Mouse (Mus musculus) MEL (cell line): ENCODE data around the gene Pakap. TPM values are rescaled to one million over a fixed set of nuclear protein-coding genes. Genes with fewer than 3 reads are reported as not detected.

Experiments
- DNase-seq: peaks from one replicate; pipeline ENCODE4 v3.0.0; 2011; ENCODE audit warnings: low read depth, low spot score
- H3K27ac ChIP-seq: 2 replicates; pipeline ENCODE4 v1.5.1; 2012; ENCODE audit warnings: low read depth, mild to moderate bottlenecking, control low read depth, low read length, moderate library complexity; ENCODE audit not compliant: control insufficient read depth
- H3K27me3 ChIP-seq, 2 experiments: fragments of 150-350 bp in 1 of 2; sonication (generic) in 1 of 2; 2 replicates each; pipeline ENCODE4 v1.6.1; 2012; ENCODE audit warnings: low read length in 2 of 2, mild to moderate bottlenecking in 2 of 2, improper control_type of control experiment in 1 of 2, moderate library complexity in 1 of 2; ENCODE audit not compliant: insufficient read depth in 2 of 2, control insufficient read depth in 1 of 2
- H3K36me3 ChIP-seq, 2 experiments: 2 replicates each; pipeline ENCODE4 v1.6.1; 2012 to 2014; ENCODE audit warnings: low read length in 2 of 2, improper control_type of control experiment in 1 of 2, inconsistent platforms in 1 of 2, mild to moderate bottlenecking in 1 of 2; ENCODE audit not compliant: insufficient read depth in 2 of 2, control insufficient read depth in 1 of 2
- H3K4me1 ChIP-seq, 2 experiments: fragments of 150-350 bp in 1 of 2; sonication (generic) in 1 of 2; 2 replicates each; pipeline ENCODE4 v1.6.1; 2012; ENCODE audit warnings: low read length in 2 of 2, improper control_type of control experiment in 1 of 2, mild to moderate bottlenecking in 1 of 2; ENCODE audit not compliant: insufficient read depth in 2 of 2, control insufficient read depth in 1 of 2
- H3K4me3 ChIP-seq, 2 experiments: fragments of 150-350 bp in 1 of 2; sonication (generic) in 1 of 2; 2 replicates each; pipeline ENCODE4 v1.5.1; 2012; ENCODE audit warnings: low read depth in 2 of 2, low read length in 2 of 2, mild to moderate bottlenecking in 2 of 2, moderate library complexity in 2 of 2, control low read depth in 1 of 2, improper control_type of control experiment in 1 of 2; ENCODE audit not compliant: control insufficient read depth in 1 of 2, insufficient read depth in 1 of 2
- H3K79me2 ChIP-seq: 2 replicates; pipeline ENCODE4 v1.6.1; 2012; ENCODE audit warnings: mild to moderate bottlenecking, low read length, moderate library complexity; ENCODE audit not compliant: control insufficient read depth, poor library complexity, insufficient read depth
- H3K9ac ChIP-seq: 2 replicates; pipeline ENCODE4 v1.6.1; 2012; ENCODE audit warnings: low read depth, mild to moderate bottlenecking, control low read depth, low read length, moderate library complexity; ENCODE audit not compliant: control insufficient read depth, poor library complexity, severe bottlenecking
- H3K9me3 ChIP-seq: fragments of 150-350 bp; sonication (generic); replicated peaks from 2 replicates; pipeline ENCODE4 v1.6.1; 2012; ENCODE audit warnings: mild to moderate bottlenecking, low read length, improper control_type of control experiment, moderate library complexity; ENCODE audit not compliant: insufficient read depth
- CHD1 ChIP-seq: IDR thresholded peaks from 2 replicates; pipeline ENCODE4 v1.6.1; 2012; ENCODE audit warnings: low read depth, mild to moderate bottlenecking, inconsistent platforms, low read length, improper control_type of control experiment
- CTCF ChIP-seq, 3 experiments: IDR thresholded peaks in 2 of 3; conservative IDR thresholded peaks in 1 of 3; 2 replicates each; pipeline ENCODE4 v1.5.1; 2011 to 2012; ENCODE audit warnings: low read length in 3 of 3, low read depth in 2 of 3, mild to moderate bottlenecking in 2 of 3, improper control_type of control experiment in 1 of 3, inconsistent platforms in 1 of 3, mixed read lengths in 1 of 3, moderate library complexity in 1 of 3; ENCODE audit not compliant: control insufficient read depth in 1 of 3, insufficient read depth in 1 of 3, poor library complexity in 1 of 3, severe bottlenecking in 1 of 3
- ETS1 ChIP-seq: IDR thresholded peaks from 2 replicates; pipeline ENCODE4 v1.6.1; 2012; ENCODE audit warnings: low read depth, mild to moderate bottlenecking, inconsistent platforms, low read length, improper control_type of control experiment, moderate library complexity
- HCFC1 ChIP-seq: IDR thresholded peaks from 2 replicates; pipeline ENCODE4 v1.6.1; 2012; ENCODE audit warnings: low read depth, mild to moderate bottlenecking, inconsistent platforms, low read length, improper control_type of control experiment, moderate library complexity
- JUND ChIP-seq: IDR thresholded peaks from 2 replicates; pipeline ENCODE4 v1.6.1; 2011; ENCODE audit warnings: low read depth, mild to moderate bottlenecking, improper control_type of control experiment, low read length
- MAFK ChIP-seq: IDR thresholded peaks from 2 replicates; pipeline ENCODE4 v1.6.1; 2011; ENCODE audit warnings: low read depth, mild to moderate bottlenecking, low read length, improper control_type of control experiment, borderline replicate concordance
- MAX ChIP-seq: IDR thresholded peaks from 2 replicates; pipeline ENCODE4 v1.6.1; 2011; ENCODE audit warnings: low read length, improper control_type of control experiment
- MEF2A ChIP-seq: IDR thresholded peaks from 2 replicates; pipeline ENCODE4 v1.6.1; 2014; ENCODE audit warnings: low read depth, mild to moderate bottlenecking, inconsistent platforms, low read length, improper control_type of control experiment; ENCODE audit not compliant: poor library complexity, insufficient replicate concordance, severe bottlenecking; ENCODE audit errors: extremely low read depth
- NELFE ChIP-seq: IDR thresholded peaks from 2 replicates; pipeline ENCODE4 v1.6.1; 2011; ENCODE audit warnings: low read depth, low read length, improper control_type of control experiment
- POLR2A ChIP-seq, 2 experiments: IDR thresholded peaks; 2 replicates each; pipeline ENCODE4 v1.6.1; 2011 to 2012; ENCODE audit warnings: low read length in 2 of 2, mild to moderate bottlenecking in 2 of 2, control low read depth in 1 of 2, improper control_type of control experiment in 1 of 2, low read depth in 1 of 2, moderate library complexity in 1 of 2; ENCODE audit not compliant: control insufficient read depth in 1 of 2, insufficient read depth in 1 of 2, poor library complexity in 1 of 2
- POLR2AphosphoS2 ChIP-seq: IDR thresholded peaks from 2 replicates; pipeline ENCODE4 v1.6.1; 2011; ENCODE audit warnings: low read length, improper control_type of control experiment
- POLR2AphosphoS5 ChIP-seq: IDR thresholded peaks from 2 replicates; pipeline ENCODE4 v1.6.1; 2012; ENCODE audit warnings: low read depth, borderline replicate concordance, mild to moderate bottlenecking, inconsistent platforms, low read length, moderate library complexity, mixed read lengths
- RAD21 ChIP-seq: IDR thresholded peaks from 2 replicates; pipeline ENCODE4 v1.6.1; 2011; ENCODE audit warnings: mild to moderate bottlenecking, low read depth, low read length, improper control_type of control experiment
- RCOR1 ChIP-seq: IDR thresholded peaks from 2 replicates; pipeline ENCODE4 v1.6.1; 2012; ENCODE audit warnings: low read depth, mild to moderate bottlenecking, inconsistent platforms, low read length, improper control_type of control experiment
- SIN3A ChIP-seq: IDR thresholded peaks from 2 replicates; pipeline ENCODE4 v1.6.1; 2012; ENCODE audit warnings: low read length, improper control_type of control experiment, inconsistent platforms
- SMC3 ChIP-seq: IDR thresholded peaks from 2 replicates; pipeline ENCODE4 v1.6.1; 2011; ENCODE audit warnings: low read depth, low read length, improper control_type of control experiment
- TAL1 ChIP-seq: IDR thresholded peaks from 2 replicates; pipeline ENCODE4 v1.6.1; 2012; ENCODE audit warnings: mild to moderate bottlenecking, inconsistent platforms, low read length, moderate library complexity, mixed read lengths
- UBTF ChIP-seq: IDR thresholded peaks from 2 replicates; pipeline ENCODE4 v1.6.1; 2012; ENCODE audit warnings: low read depth, mild to moderate bottlenecking, inconsistent platforms, low read length, improper control_type of control experiment, moderate library complexity, borderline replicate concordance; ENCODE audit not compliant: insufficient read depth
- USF2 ChIP-seq, 2 experiments: IDR thresholded peaks; 2 replicates each; pipeline ENCODE4 v1.6.1; 2011 to 2012; ENCODE audit warnings: improper control_type of control experiment in 2 of 2, low read length in 2 of 2, borderline replicate concordance in 1 of 2, inconsistent platforms in 1 of 2, low read depth in 1 of 2, mild to moderate bottlenecking in 1 of 2; ENCODE audit not compliant: insufficient read depth in 1 of 2
- ZC3H11A ChIP-seq: IDR thresholded peaks from 2 replicates; pipeline ENCODE4 v1.6.1; 2012; ENCODE audit warnings: low read depth, mild to moderate bottlenecking, inconsistent platforms, low read length, improper control_type of control experiment
- ZKSCAN1 ChIP-seq: IDR thresholded peaks from 2 replicates; pipeline ENCODE4 v1.6.1; 2012; ENCODE audit warnings: low read depth, mild to moderate bottlenecking, inconsistent platforms, low read length, improper control_type of control experiment, moderate library complexity
- polyA plus RNA-seq, 2 experiments: library from polyadenylated mRNA; stranded (reverse) in 1 of 2; unstranded in 1 of 2; fragments of >175 nt in 1 of 2; fragments of >200 nt in 1 of 2; gene quantifications; 2 replicates each; pipeline versions ENCODE4 v1.2.1 to v1.2.4; 2012; ENCODE audit warnings: low replicate concordance in 2 of 2, low read depth in 1 of 2; ENCODE audit not compliant: insufficient read length in 2 of 2, insufficient read depth in 1 of 2, missing spikeins in 1 of 2
- total RNA-seq: library from RNA; depleted of rRNA; stranded (reverse); fragments of 300-350 nt; gene quantifications from 2 replicates; pipeline ENCODE4 v1.2.3, GENCODE M21; 2012

Gene Pakap
- total and polyA plus RNA-seq, 3 experiments = not detected

DNA sequence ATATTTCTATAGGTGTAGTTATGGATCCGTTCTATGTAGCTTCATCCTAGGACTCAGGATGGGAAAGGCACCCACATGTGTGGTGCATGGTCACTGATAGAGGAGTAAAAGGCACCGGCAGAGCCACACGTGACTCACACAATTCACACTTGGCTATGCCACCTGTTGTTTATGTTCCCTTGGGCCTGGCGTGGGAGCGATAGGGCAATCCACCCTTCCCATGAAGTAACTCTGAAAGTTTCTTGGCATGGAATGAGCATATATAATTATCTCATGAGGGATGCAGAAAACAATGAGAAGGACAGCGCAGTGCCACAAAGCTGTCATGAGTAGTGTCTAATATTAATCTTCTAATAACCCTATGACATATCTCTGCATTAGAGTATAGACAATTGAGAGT lies 162.1 kb downstream of the Pakap start:
- Histone ChIP-seq H3K27me3 (peaks cover 0 to 1% of the 10 kb centered on the region in 2 experiments; a peak in 1 of 4 replicates), H3K79me2 (no peaks in the 10 kb centered on the region), H3K4me1 (peaks cover 2 to 12% of the 10 kb centered on the region in 2 experiments; a peak in 2 of 4 replicates), H3K36me3 (peaks cover 0 to 10% of the 10 kb centered on the region in 2 experiments; a peak in 2 of 4 replicates), H3K9me3 (no peaks in the 10 kb centered on the region), H3K4me3 (no peak overlapping the region), H3K27ac (no peak overlapping the region), H3K9ac (no peak overlapping the region)
- TF ChIP-seq UBTF (no peak), ETS1 (no peak), TAL1 (no peak)
- no peak for DNase-seq

DNA sequence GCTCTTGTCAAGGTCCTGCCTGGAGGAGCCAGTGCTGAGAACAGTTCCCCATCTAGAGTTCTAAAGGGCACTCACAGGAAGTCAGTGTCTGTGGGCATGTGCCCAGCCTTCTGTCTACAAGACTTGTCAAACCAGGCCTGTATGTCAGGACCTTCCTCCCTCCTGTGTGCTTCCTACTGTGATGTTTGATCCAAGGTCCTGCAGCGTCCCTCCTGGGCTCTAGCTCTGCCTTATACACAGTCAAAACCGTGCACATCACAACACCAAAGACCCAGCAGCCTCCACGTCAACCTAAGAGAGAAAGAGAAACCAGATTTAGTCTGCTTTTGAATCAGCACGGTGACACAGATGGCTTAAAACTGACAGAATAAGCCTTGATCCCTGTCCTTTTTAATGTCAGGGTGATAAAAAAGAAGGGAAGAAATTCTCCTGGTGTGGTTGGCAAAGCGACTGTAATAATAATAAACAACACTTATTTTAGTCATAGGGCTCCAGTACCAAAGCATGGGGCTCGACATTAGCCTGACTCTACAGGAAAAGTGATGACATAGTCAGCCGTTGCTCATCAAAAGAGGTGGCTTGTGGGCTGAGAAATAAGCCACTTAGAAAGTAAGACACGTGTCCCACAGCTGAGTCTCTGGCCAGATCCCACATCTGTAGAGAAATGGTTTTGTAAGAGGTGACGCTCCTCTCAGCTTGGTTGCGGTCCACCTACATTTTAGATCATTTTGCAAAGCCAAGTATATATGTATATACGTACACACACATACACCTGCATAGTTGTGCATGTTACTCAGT lies 163.0 kb downstream of the Pakap start:
- Histone ChIP-seq H3K27ac (no peak overlapping the region), H3K4me1 (peaks cover 2 to 12% of the 10 kb centered on the region in 2 experiments; a peak in 2 of 4 replicates), H3K9me3 (no peaks in the 10 kb centered on the region)
- TF ChIP-seq ZC3H11A (no peak), POLR2A (IDR thresholded peaks at IDR 0.05; ENCODE audit: control insufficient read depth in 1 of 2, insufficient read depth in 1 of 2, low read depth in 1 of 2, low read length in 2 of 2, poor library complexity in 1 of 2) (no peak), UBTF (no peak), MAX (no peak), USF2 (IDR thresholded peaks at IDR 0.05; ENCODE audit: borderline replicate concordance in 1 of 2, insufficient read depth in 1 of 2, low read depth in 1 of 2, low read length in 2 of 2) (no peak), POLR2AphosphoS5 (no peak), ETS1 (no peak), CHD1 (no peak), MAFK (no peak), JUND (no peak)
- TF ChIP-seq, all 39 proteins: peak for 0
- Histone ChIP-seq H3K79me2 (no peaks in the 10 kb centered on the region), H3K9ac (no peak overlapping the region), H3K36me3 (peaks cover 0 to 10% of the 10 kb centered on the region in 2 experiments; a peak in 2 of 4 replicates), H3K27me3 (peaks cover 0 to 1% of the 10 kb centered on the region in 2 experiments; a peak in 1 of 4 replicates), H3K4me3 (no peak overlapping the region)
- DNase-seq = no peak

DNA sequence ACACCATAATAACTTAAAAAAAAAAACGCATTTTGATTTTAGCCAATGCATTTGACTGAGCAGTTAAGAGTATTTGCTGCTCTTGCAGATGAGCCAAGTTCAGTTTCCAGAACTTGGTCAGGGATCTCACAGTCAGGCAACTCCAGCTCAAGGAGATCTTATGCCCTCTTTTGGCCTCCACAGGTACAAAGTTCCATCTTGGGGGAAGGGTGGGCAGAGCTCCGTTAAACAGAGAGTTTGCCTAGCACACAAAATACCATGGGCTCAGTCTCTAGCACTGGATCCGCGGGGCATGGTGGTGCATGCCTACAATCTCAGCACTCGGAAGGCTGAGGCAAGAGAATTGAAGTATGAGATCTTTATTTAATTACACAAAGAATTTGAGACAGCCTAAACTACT lies 164.4 kb downstream of the Pakap start:
- TF ChIP-seq POLR2AphosphoS2 (no peak), CTCF (IDR thresholded peaks at IDR 0.05 in 2 of 3, conservative IDR thresholded peaks at IDR 0.05 in 1 of 3; ENCODE audit: control insufficient read depth in 1 of 3, insufficient read depth in 1 of 3, low read depth in 2 of 3, low read length in 3 of 3, poor library complexity in 1 of 3, severe bottlenecking in 1 of 3) (no peak), SMC3 (no peak), NELFE (no peak), ZKSCAN1 (no peak), HCFC1 (no peak), MEF2A (no peak), SIN3A (no peak), RCOR1 (no peak), RAD21 (no peak), ZC3H11A (no peak)
- TF ChIP-seq, all 39 proteins: peak for 0
- no peak overlapping the region for H3K9ac ChIP-seq
- no peaks in the 10 kb centered on the region for H3K9me3 ChIP-seq
- DNase-seq = no peak
- peaks cover 2 to 12% of the 10 kb centered on the region in 2 experiments; a peak in 2 of 4 replicates for H3K4me1 ChIP-seq
- H3K27me3 ChIP-seq = peaks cover 0 to 1% of the 10 kb centered on the region in 2 experiments; a peak in 1 of 4 replicates
- peaks cover 0 to 10% of the 10 kb centered on the region in 2 experiments; a peak in 2 of 4 replicates for H3K36me3 ChIP-seq
- H3K27ac ChIP-seq = no peak overlapping the region
- no peaks in the 10 kb centered on the region for H3K79me2 ChIP-seq
- H3K4me3 ChIP-seq = no peak overlapping the region
